Mouse (Mus musculus): ENCODE results near the gene Cyyr1. TPM values are rescaled to one million over a fixed set of nuclear protein-coding genes. Genes with fewer than 3 reads are reported as not detected.

Gene Cyyr1
- total and polyA plus RNA-seq, 3 experiments: not detected

DNA sequence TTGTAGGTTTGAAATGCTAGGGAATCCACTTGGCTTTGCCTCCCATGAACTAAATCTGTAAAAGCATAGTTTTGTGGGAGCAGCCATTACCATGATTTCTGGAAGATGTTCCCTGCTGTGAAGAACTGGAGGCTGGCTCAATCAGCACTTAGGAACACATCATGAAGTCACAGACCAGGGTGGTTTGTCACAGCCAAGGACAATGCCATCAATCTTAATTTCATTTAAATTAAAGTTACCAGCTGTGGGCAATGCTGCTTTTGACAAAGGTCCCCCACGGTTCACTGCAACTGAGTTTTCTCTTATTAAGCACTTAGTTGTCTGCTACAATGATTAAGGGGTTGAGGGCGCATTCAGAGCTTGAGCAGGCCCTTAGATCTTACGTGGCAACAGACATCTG is 48.1 kb downstream of the Cyyr1 start:
- no peaks in the 10 kb centered on the region for H3K9me3 ChIP-seq (replicated peaks; ENCODE audit: low read length)
- dilution Hi-C loops (cut with MboI; ENCODE audit: extremely low pct_ligation_motif_present, extremely low pct_unique_long_range_greater_than_20kb, low sequenced_read_pairs) (no loop called here), in situ Hi-C loops (cut with MboI; ENCODE audit: low pct_ligation_motif_present, low pct_unique_long_range_greater_than_20kb, low sequenced_read_pairs) (no loop called here)
- no peak overlapping the region for H3K4me3 ChIP-seq (replicated peaks in 1 of 3; ENCODE audit: low read depth in 2 of 3, low read length in 2 of 3, poor library complexity in 1 of 3)
- no peaks in the 10 kb centered on the region for H3K36me3 ChIP-seq (replicated peaks in 1 of 2; ENCODE audit: control insufficient read depth in 1 of 2, insufficient read depth in 1 of 2, low read length in 1 of 2)
- no peak overlapping the region for H3K9ac ChIP-seq (ENCODE audit: insufficient read depth, low read depth)
- H3K4me2 ChIP-seq (ENCODE audit: insufficient read depth, low read depth, poor library complexity, severe bottlenecking): no peak overlapping the region
- no peaks in the 10 kb centered on the region for H3K79me2 ChIP-seq (replicated peaks; ENCODE audit: control insufficient read depth, extremely low read depth, insufficient read depth, poor library complexity, severe bottlenecking)
- TF ChIP-seq MAX (IDR thresholded peaks at IDR 0.05; ENCODE audit: low read length) (no peak), USF1 (IDR thresholded peaks at IDR 0.05; ENCODE audit: low read depth, low read length) (no peak), KAT2A (IDR thresholded peaks at IDR 0.05; ENCODE audit: insufficient replicate concordance, low read length) (no peak), IRF4 (IDR thresholded peaks at IDR 0.05; ENCODE audit: low read depth, low read length) (no peak), EP300 (IDR thresholded peaks at IDR 0.05; ENCODE audit: low read length) (no peak), ZC3H11A (IDR thresholded peaks at IDR 0.05; ENCODE audit: low read depth, low read length) (no peak), MYC (IDR thresholded peaks at IDR 0.05; ENCODE audit: low read depth, low read length) (no peak), ZMIZ1 (IDR thresholded peaks at IDR 0.05; ENCODE audit: low read depth, low read length) (no peak), ETS1 (conservative IDR thresholded peaks at IDR 0.05; ENCODE audit: low read depth, low read length) (no peak), UBTF (IDR thresholded peaks at IDR 0.05; ENCODE audit: low read depth, low read length) (no peak), PAX5 (IDR thresholded peaks at IDR 0.05; ENCODE audit: low read length) (no peak), SMC3 (IDR thresholded peaks at IDR 0.05; ENCODE audit: low read depth, low read length) (no peak), CHD1 (IDR thresholded peaks at IDR 0.05; ENCODE audit: low read depth, low read length) (no peak), HCFC1 (IDR thresholded peaks at IDR 0.05; ENCODE audit: low read depth, low read length) (no peak), GABPA (IDR thresholded peaks at IDR 0.05; ENCODE audit: insufficient replicate concordance, low read depth, low read length) (no peak), ZNF384 (IDR thresholded peaks at IDR 0.05; ENCODE audit: low read depth, low read length) (no peak), USF2 (conservative IDR thresholded peaks at IDR 0.05; ENCODE audit: low read depth, low read length) (no peak), JUND (conservative IDR thresholded peaks at IDR 0.05; ENCODE audit: low read depth, low read length) (no peak), MEF2A (IDR thresholded peaks at IDR 0.05; ENCODE audit: borderline replicate concordance, low read depth, low read length) (no peak), ZKSCAN1 (IDR thresholded peaks at IDR 0.05; ENCODE audit: borderline replicate concordance, low read depth, low read length) (no peak)
- DNase-seq (ENCODE audit: extremely low read depth): no peak
- no peak overlapping the region for H3K27ac ChIP-seq (ENCODE audit: insufficient read depth, low read depth)
- 0 out of 4 replicates have a peak, but pooled peaks cover 0 to 5% of the 10 kb centered on the region in 2 experiments for H3K4me1 ChIP-seq (ENCODE audit: control insufficient read depth in 1 of 2, insufficient read depth in 2 of 2)
- no peaks in the 10 kb centered on the region for H3K27me3 ChIP-seq (replicated peaks)

DNA sequence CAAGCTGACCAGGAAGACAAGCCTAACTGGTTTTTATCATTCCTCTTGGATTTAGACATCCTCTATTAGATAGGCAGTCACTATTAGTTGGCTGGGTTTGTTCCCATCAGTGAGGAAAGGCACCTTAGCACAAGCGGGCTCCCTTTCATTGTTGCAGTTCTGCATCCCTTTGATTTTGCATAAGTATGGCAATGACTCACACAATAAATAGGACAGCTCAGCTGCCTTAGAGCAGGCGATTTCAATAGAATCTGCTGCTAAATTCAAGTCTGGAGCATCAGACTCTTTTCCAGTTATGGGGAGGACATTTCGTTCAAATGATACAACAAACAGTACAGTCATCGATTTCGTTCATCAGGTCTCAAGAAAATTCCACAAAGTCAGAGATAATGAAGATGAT is 49.8 kb downstream of the Cyyr1 start:
- Histone ChIP-seq H3K27ac (ENCODE audit: insufficient read depth, low read depth) (no peak overlapping the region), H3K4me3 (replicated peaks in 1 of 3; ENCODE audit: low read depth in 2 of 3, low read length in 2 of 3, poor library complexity in 1 of 3) (no peak overlapping the region), H3K27me3 (replicated peaks) (no peaks in the 10 kb centered on the region), H3K36me3 (replicated peaks in 1 of 2; ENCODE audit: control insufficient read depth in 1 of 2, insufficient read depth in 1 of 2, low read length in 1 of 2) (no peaks in the 10 kb centered on the region), H3K4me2 (ENCODE audit: insufficient read depth, low read depth, poor library complexity, severe bottlenecking) (no peak overlapping the region), H3K9ac (ENCODE audit: insufficient read depth, low read depth) (no peak overlapping the region), H3K79me2 (replicated peaks; ENCODE audit: control insufficient read depth, extremely low read depth, insufficient read depth, poor library complexity, severe bottlenecking) (no peaks in the 10 kb centered on the region), H3K9me3 (replicated peaks; ENCODE audit: low read length) (no peaks in the 10 kb centered on the region), H3K4me1 (ENCODE audit: control insufficient read depth in 1 of 2, insufficient read depth in 2 of 2) (0 out of 4 replicates have a peak, but pooled peaks cover 0 to 5% of the 10 kb centered on the region in 2 experiments)
- no peak for TF ChIP-seq HCFC1 (IDR thresholded peaks at IDR 0.05; ENCODE audit: low read depth, low read length)
- no peak for TF ChIP-seq ETS1 (conservative IDR thresholded peaks at IDR 0.05; ENCODE audit: low read depth, low read length)
- no peak for TF ChIP-seq POLR2AphosphoS2 (IDR thresholded peaks at IDR 0.05; ENCODE audit: low read depth, low read length)
- TF ChIP-seq ZNF384 (IDR thresholded peaks at IDR 0.05; ENCODE audit: low read depth, low read length): no peak
- no peak for TF ChIP-seq SIN3A (IDR thresholded peaks at IDR 0.05; ENCODE audit: low read length)
- no peak for TF ChIP-seq RAD21 (IDR thresholded peaks at IDR 0.05; ENCODE audit: low read depth, low read length)
- TF ChIP-seq MAZ (IDR thresholded peaks at IDR 0.05; ENCODE audit: low read depth, low read length): no peak
- in situ Hi-C loops (cut with MboI; ENCODE audit: low pct_ligation_motif_present, low pct_unique_long_range_greater_than_20kb, low sequenced_read_pairs): no loop called here
- peak; percentile 8 for DNase-seq (ENCODE audit: extremely low read depth)
- dilution Hi-C loops (cut with MboI; ENCODE audit: extremely low pct_ligation_motif_present, extremely low pct_unique_long_range_greater_than_20kb, low sequenced_read_pairs): no loop called here

Measured in CH12.LX (cell line).